Mouse (Mus musculus) embryonic facial prominence, embryonic 15.5 days (tissue): ENCODE data around the gene Tspan32. TPM values are rescaled to one million over a fixed set of nuclear protein-coding genes. Genes with fewer than 3 reads are reported as not detected.

Source experiments
- ATAC-seq: fragments of 200-750 bp; cut with Nextera tagmentation; 2 replicates; pipeline ENCODE4 v1.8.0; 2017; ENCODE audit warnings: low read depth, moderate TSS enrichment; ENCODE audit not compliant: insufficient number of reproducible peaks, low FRiP score, low TSS enrichment
- H3K27ac ChIP-seq: fragments of 300-500 bp; sonication (generic); replicated peaks from 2 replicates; pipeline ENCODE4 v1.5.1; 2015; ENCODE audit warnings: mild to moderate bottlenecking, inconsistent platforms
- H3K27me3 ChIP-seq: fragments of 300-500 bp; sonication (generic); 2 replicates; pipeline ENCODE4 v1.6.1; 2015; ENCODE audit warnings: inconsistent platforms
- H3K36me3 ChIP-seq: fragments of 300-500 bp; sonication (generic); 2 replicates; pipeline ENCODE4 v1.6.1; 2015; ENCODE audit warnings: mild to moderate bottlenecking, inconsistent platforms
- H3K4me1 ChIP-seq: fragments of 300-500 bp; sonication (generic); 2 replicates; pipeline ENCODE4 v1.6.1; 2015; ENCODE audit warnings: inconsistent platforms
- H3K4me2 ChIP-seq: fragments of 300-500 bp; sonication (generic); replicated peaks from 2 replicates; pipeline ENCODE4 v1.6.1; 2015; ENCODE audit warnings: mild to moderate bottlenecking, inconsistent platforms
- H3K4me3 ChIP-seq: fragments of 300-500 bp; sonication (generic); replicated peaks from 2 replicates; pipeline ENCODE4 v1.5.1; 2015; ENCODE audit warnings: mild to moderate bottlenecking, inconsistent platforms
- H3K9ac ChIP-seq: fragments of 300-500 bp; sonication (generic); 2 replicates; pipeline ENCODE4 v1.6.1; 2015; ENCODE audit warnings: inconsistent platforms
- H3K9me3 ChIP-seq: fragments of 300-500 bp; sonication (generic); replicated peaks from 2 replicates; pipeline ENCODE4 v1.6.1; 2016; ENCODE audit warnings: inconsistent platforms
- WGBS: fragments of 180-500 bp; shearing (Covaris S2); methylation state at CpG from one replicate; pipeline ENCODE4 v1.1.7; 2015; 5-methylcytosine and 5-hydroxymethylcytosine counted together
- polyA plus RNA-seq: library from polyadenylated mRNA; unstranded; fragments of >200 nt; fragmentation: Nextera tagmentation; extraction: Ambion mirVana; gene quantifications from 2 replicates; pipeline ENCODE4 v1.2.1, GENCODE M21; 2015

Gene Tspan32
- polyA plus RNA-seq, 1 experiment from 2014 or later: 4.9 TPM

DNA sequence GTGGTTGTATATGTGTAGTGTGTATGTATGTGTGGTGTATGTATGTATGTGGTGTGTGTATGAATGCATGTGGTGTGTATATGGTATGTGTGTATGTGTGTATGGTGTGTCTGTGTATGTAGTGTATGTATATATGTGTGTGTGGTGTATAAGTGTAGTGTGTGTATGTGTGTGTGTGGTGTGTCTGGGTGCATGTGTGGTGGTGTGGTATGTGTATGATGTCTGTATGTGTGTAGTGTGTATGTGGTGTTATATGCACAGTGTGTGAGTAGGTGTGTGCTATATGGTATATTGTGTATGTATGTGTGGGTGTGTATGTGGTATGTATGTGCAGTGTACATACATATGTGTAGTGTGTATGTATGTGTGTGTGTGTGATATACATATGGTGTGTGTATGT lies 15.2 kb downstream of the Tspan32 start:
- no peak for ATAC-seq
- Histone ChIP-seq H3K27me3 (no peaks in the 10 kb centered on the region), H3K9me3 (no peaks in the 10 kb centered on the region), H3K36me3 (0 out of 2 replicates have a peak, but pooled peaks cover 6% of the 10 kb centered on the region), H3K4me1 (peaks cover 28% of the 10 kb centered on the region), H3K4me3 (no peak overlapping the region), H3K9ac (no peak overlapping the region), H3K27ac (no peak overlapping the region), H3K4me2 (no peak overlapping the region)

DNA sequence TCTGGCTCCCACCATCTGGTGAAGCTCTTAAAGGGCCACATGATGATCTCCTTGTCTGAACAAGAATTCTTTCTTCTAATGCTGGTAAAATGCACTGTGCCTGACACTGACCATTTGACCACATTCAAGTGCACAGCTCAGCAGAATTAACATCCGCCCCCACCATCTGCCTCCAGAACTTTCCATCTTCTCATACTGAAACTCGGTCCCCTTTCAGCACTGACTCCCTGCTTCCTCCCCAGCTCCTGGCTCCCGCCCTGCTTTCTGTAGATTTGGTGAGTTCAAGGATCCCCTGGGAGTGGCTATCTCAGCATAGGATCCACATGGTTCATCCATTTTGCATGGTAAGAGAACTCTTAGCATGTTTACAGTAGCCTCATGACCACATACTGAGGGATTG lies 15.9 kb downstream of the Tspan32 start:
- WGBS: 63% methylated on average over 3 of the region's 3 CpGs
- no peak for ATAC-seq

DNA sequence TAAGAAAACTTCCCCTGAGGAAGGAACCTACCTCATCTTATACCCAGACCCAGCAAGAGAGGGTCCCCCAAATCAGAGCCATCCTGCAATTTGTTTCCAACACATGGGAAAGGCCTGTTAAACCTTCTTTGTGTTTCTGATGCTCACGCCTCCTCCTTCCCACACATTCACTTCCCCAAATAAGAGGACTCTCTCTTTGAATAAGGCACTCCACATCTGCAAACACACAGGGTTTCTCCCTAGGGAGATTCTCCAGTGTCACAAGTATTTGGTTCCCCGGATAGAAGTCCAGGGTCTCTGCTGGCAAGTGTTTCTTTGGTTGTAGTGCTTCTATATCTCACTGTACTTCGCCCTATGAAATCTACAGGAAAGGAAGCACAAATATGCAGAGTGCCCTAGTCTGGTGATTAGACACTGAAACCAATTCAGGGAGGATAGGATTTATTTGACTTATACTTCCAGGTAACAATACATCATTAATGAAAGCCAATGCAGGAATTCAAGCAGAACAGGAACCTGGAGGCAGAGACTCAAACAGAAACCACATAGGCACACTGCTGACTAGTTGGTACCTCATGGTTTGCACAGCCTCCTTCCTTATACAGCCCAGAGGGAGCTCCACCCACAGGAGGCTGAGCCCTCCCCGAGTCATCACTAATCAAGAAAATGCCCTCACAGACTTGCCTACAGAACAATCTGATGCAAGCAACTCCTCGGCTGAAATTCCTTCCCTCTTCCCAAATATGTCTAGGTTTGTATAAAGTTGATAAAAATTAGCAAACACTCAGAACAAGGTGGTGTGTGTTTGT lies 16.7 kb downstream of the Tspan32 start:
- Histone ChIP-seq H3K4me2 (no peak overlapping the region), H3K9ac (no peak overlapping the region), H3K4me1 (peaks cover 15% of the 10 kb centered on the region; the same call in 1 of the 2 replicates), H3K27ac (no peak overlapping the region), H3K9me3 (no peaks in the 10 kb centered on the region), H3K36me3 (0 out of 2 replicates have a peak, but pooled peaks cover 10% of the 10 kb centered on the region), H3K4me3 (no peak overlapping the region), H3K27me3 (no peaks in the 10 kb centered on the region)
- ATAC-seq: no peak
- WGBS: 48% methylated on average over 5 of the region's 5 CpGs

More for the DNA sequence above, 15.9 kb downstream of the Tspan32 start:
- H3K9ac ChIP-seq: no peak overlapping the region
- H3K27me3 ChIP-seq: no peaks in the 10 kb centered on the region
- no peak overlapping the region for H3K4me3 ChIP-seq
- 0 out of 2 replicates have a peak, but pooled peaks cover 10% of the 10 kb centered on the region for H3K36me3 ChIP-seq
- peaks cover 23% of the 10 kb centered on the region for H3K4me1 ChIP-seq
- no peaks in the 10 kb centered on the region for H3K9me3 ChIP-seq
- H3K4me2 ChIP-seq: no peak overlapping the region
- no peak overlapping the region for H3K27ac ChIP-seq

DNA sequence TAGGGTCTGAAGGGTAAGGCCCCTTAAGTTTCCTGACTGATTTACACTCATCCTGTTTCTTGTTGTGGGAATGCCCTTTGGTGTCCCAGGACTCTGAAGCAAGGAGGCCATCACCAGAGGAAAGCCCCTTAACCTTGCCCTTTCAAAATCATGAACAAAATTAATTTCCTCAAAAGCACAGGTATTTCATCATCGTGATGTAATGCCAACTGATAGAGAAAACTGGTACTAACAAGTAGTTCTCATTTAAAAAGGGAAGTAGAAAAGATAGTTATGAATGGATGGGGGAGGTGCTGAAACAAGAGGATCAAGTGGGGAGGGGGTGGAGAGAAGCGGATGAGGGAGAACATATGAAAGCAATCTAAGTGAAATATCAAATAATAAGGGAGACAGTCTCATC lies 18.7 kb downstream of the Tspan32 start:
- Histone ChIP-seq H3K4me3 (no peak overlapping the region), H3K27me3 (no peaks in the 10 kb centered on the region), H3K27ac (no peak overlapping the region), H3K9ac (no peak overlapping the region), H3K4me2 (no peak overlapping the region), H3K9me3 (no peaks in the 10 kb centered on the region), H3K36me3 (0 out of 2 replicates have a peak, but pooled peaks cover 10% of the 10 kb centered on the region), H3K4me1 (peaks cover 9% of the 10 kb centered on the region; the same call in 1 of the 2 replicates)
- WGBS: 86% methylated on average over 2 of the region's 2 CpGs
- ATAC-seq: no peak

DNA sequence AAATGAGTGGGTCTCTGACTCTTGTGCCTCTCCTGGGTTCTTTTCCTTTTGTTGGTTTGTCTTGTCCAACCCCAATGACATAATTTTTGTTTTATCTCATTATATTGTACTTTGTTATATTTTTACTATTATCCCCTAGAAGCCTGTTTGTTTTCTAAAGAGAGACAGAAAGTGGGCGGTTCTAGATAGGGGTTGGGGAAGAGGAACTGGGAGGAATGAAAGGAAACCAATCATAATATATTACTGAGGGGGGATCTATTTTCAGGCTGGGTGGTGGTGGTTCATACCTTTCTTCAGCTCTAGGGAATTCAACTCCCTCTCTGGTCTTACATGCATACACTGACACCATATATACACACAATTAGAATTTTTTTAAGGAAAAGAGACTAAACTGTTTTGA lies 19.4 kb downstream of the Tspan32 start:
- no peak overlapping the region for H3K9ac ChIP-seq
- H3K4me3 ChIP-seq: no peak overlapping the region
- H3K36me3 ChIP-seq: 0 out of 2 replicates have a peak, but pooled peaks cover 12% of the 10 kb centered on the region
- no peaks in the 10 kb centered on the region for H3K27me3 ChIP-seq
- no peak overlapping the region for H3K4me2 ChIP-seq
- peaks cover 9% of the 10 kb centered on the region; the same call in 1 of the 2 replicates for H3K4me1 ChIP-seq
- no peak overlapping the region for H3K27ac ChIP-seq
- 77% methylated on average over 1 of the region's 1 CpGs for WGBS
- no peak for ATAC-seq
- no peaks in the 10 kb centered on the region for H3K9me3 ChIP-seq

DNA sequence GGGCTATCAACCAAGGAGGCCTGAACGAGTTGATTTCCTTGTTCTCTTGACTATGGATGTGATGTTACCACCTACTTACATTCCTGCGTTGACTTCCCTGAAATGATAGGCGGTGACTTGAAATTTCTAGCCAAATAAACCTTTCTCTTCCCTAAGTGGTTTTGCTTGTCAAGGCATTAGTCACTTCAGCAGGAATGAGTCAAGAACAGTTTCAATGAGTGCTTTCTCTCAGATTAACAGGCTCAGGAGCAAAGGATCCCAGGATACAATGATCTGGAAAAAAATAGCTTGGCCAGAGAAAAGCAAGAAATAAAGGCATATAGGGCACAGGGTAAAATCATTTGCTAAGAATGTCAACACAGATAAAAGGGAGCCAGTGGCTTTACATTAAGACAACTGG lies 20.6 kb downstream of the Tspan32 start:
- peaks cover 9% of the 10 kb centered on the region; the same call in 1 of the 2 replicates for H3K4me1 ChIP-seq
- WGBS: 91% methylated on average over 3 of the region's 3 CpGs
- no peak overlapping the region for H3K4me3 ChIP-seq
- H3K4me2 ChIP-seq: no peak overlapping the region
- no peak overlapping the region for H3K9ac ChIP-seq
- H3K27ac ChIP-seq: no peak overlapping the region
- H3K36me3 ChIP-seq: peaks cover 19% of the 10 kb centered on the region; the same call in 1 of the 2 replicates
- H3K9me3 ChIP-seq: no peaks in the 10 kb centered on the region
- H3K27me3 ChIP-seq: no peaks in the 10 kb centered on the region
- no peak for ATAC-seq

DNA sequence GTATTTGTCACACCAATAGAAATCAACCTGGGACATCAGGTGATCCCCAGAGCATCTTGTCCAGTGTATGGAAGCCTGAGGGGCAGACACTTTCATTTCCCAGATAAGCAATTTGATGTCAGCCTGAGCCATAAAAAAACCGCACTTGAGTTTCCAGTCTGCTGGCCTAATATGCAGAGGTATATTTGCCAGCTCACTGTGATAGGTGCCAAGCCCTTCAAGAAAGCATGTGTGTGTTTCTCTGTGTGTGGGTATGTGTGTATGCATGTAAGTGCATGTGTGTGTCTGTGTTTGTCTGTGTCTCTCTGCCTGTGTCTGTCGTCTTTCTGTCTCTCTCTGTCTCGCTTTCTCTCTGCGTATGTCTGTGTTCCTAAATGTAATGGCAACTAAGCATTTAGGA lies 22.4 kb downstream of the Tspan32 start:
- H3K4me2 ChIP-seq: no peak overlapping the region
- no peak overlapping the region for H3K27ac ChIP-seq
- no peaks in the 10 kb centered on the region for H3K27me3 ChIP-seq
- no peaks in the 10 kb centered on the region for H3K9me3 ChIP-seq
- peaks cover 19% of the 10 kb centered on the region; the same call in 1 of the 2 replicates for H3K36me3 ChIP-seq
- H3K4me3 ChIP-seq: no peak overlapping the region
- ATAC-seq: no peak
- no peaks in the 10 kb centered on the region for H3K4me1 ChIP-seq
- WGBS: 71% methylated on average over 4 of the region's 4 CpGs
- H3K9ac ChIP-seq: no peak overlapping the region

DNA sequence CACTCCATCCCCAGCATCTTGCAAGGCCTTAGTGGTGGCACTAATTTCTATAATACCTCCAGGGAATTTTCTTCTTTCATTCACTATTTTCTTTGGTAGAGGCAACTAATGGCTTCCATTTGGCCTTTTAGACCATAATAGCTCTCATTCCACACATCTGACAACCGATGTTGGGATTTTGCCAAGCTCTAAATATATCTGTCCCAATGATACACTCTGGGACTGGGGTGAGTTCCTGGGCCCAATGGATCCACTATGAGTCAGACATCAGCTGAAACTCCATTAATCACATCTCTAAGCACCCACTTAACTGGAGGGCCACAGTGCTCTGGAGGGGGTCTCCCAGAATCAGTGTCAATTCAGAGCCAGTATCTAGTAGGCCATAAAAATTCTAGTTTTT lies 27.0 kb downstream of the Tspan32 start:
- ATAC-seq: no peak
- Histone ChIP-seq H3K27me3 (no peaks in the 10 kb centered on the region), H3K9me3 (no peaks in the 10 kb centered on the region), H3K9ac (no peak overlapping the region), H3K4me3 (no peak overlapping the region), H3K4me1 (no peaks in the 10 kb centered on the region), H3K27ac (no peak overlapping the region), H3K4me2 (no peak overlapping the region), H3K36me3 (peaks cover 27% of the 10 kb centered on the region; the same call in 1 of the 2 replicates)
- 59% methylated on average over 1 of the region's 1 CpGs for WGBS

DNA sequence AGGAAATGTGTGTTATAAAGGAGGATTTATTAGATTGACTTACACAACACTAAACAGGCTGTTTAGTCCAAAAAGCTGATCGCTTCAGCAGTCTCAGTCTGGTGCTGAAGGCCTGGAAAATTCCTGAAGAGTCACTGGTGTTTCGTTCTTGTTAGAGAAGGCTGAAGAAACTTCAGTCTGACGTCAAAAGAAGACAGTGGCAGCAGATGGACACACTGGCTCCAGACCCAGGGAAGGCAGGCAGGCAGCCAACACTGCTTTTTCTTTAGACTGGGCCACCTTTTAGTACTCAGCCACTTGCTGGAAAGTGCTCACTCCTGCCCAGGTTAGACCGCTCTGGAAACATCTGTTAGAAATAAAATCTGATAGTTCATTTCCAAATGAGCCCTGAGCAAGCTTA lies 28.7 kb downstream of the Tspan32 start:
- H3K36me3 ChIP-seq: peaks cover 31% of the 10 kb centered on the region; the same call in 1 of the 2 replicates
- no peak overlapping the region for H3K9ac ChIP-seq
- H3K27me3 ChIP-seq: no peaks in the 10 kb centered on the region
- H3K9me3 ChIP-seq: no peaks in the 10 kb centered on the region
- no peak for ATAC-seq
- no peak overlapping the region for H3K4me3 ChIP-seq
- no peaks in the 10 kb centered on the region for H3K4me1 ChIP-seq
- 79% methylated on average over 4 of the region's 4 CpGs for WGBS
- H3K27ac ChIP-seq: no peak overlapping the region
- H3K4me2 ChIP-seq: no peak overlapping the region

DNA sequence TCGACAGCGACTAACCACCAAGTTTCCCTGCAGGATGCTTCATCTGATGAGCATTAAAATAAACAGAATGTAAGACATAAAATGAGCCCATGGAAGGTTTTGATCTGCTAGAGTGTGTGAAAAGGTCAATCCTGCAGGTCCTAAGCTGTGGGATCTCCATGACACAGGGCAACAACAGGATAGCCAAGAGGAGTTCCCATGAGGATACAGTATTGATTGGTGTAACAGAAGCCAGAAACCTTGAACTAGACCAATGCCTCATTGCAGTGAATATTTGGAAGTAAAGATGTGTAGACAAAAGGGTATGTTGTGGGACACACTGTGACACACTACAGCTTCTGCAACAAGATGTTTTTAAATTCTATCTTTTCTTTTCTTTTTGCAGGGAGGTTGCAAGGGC lies 29.3 kb downstream of the Tspan32 start:
- H3K27ac ChIP-seq: no peak overlapping the region
- no peaks in the 10 kb centered on the region for H3K4me1 ChIP-seq
- H3K4me2 ChIP-seq: no peak overlapping the region
- no peaks in the 10 kb centered on the region for H3K9me3 ChIP-seq
- no peak for ATAC-seq
- no peaks in the 10 kb centered on the region for H3K27me3 ChIP-seq
- no peak overlapping the region for H3K9ac ChIP-seq
- no peak overlapping the region for H3K4me3 ChIP-seq
- WGBS: 90% methylated on average over 2 of the region's 2 CpGs
- peaks cover 29% of the 10 kb centered on the region; the same call in 1 of the 2 replicates for H3K36me3 ChIP-seq

DNA sequence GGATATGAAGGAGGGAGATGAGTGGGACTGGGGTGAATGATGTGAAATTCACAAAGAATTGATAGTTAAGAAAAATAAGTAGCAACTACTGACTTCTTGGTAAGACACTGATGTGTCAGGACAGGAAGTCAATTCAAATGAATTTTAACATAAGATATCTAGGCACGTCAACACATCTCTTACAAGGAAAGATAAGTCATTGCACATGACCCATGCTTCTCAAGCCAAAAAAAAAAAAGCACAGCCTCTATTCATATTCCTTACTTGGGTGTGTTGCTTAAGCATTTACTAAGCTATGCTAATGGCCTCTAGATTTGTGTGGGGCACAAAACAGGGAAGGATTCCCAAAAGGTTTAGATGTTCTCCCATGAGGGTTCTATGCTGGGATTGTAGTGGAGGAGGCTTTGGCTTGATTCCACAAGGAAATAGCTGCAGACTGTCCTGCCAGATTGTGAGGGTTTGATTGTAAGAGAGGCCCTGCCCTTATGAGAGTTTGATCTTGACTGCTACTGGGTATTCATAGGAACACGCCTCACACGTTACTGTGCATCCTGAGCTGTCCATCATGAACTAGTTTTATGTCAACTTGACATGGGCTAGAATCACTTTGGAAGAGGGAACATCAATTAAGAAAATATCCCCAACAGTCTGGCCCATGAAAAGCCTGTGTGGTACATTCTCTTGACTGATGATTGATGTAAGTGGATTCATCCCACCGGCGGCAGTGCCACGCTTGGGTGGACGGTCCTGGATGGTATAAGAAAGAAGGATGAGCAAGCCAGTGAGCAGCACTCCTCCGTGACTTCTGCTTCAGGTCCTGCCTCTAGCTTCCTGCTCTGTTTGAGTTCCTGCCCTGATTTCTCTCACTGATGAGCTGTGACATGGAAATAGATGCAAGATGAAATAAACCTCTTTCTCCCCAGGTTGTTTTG lies 29.9 kb downstream of the Tspan32 start:
- Histone ChIP-seq H3K36me3 (peaks cover 26% of the 10 kb centered on the region; the same call in 1 of the 2 replicates), H3K9me3 (no peaks in the 10 kb centered on the region), H3K4me1 (no peaks in the 10 kb centered on the region), H3K9ac (no peak overlapping the region), H3K4me2 (no peak overlapping the region), H3K4me3 (no peak overlapping the region), H3K27me3 (no peaks in the 10 kb centered on the region), H3K27ac (no peak overlapping the region)
- no peak for ATAC-seq
- WGBS: 90% methylated on average over 8 of the region's 8 CpGs
